Mouse (Mus musculus) stomach, postnatal 0 days (tissue): ENCODE results near the gene Lrrc2.

ENCODE experiments used
- CTCF ChIP-seq: IDR thresholded peaks from 2 replicates; pipeline ENCODE4 v1.5.1; 2016; ENCODE audit warnings: antibody characterized with exemption, low read depth, mild to moderate bottlenecking, moderate library complexity
- EP300 ChIP-seq: optimal IDR thresholded peaks from 2 replicates; pipeline ENCODE3; 2016; ENCODE audit warnings: antibody characterized with exemption

GRCm38 (mm10) chr9:110933850-110934437 lies 17.4 kb upstream of the Lrrc2 start:
- no peak for TF ChIP-seq CTCF
- no peak for TF ChIP-seq EP300
